Mouse (Mus musculus): Measurements from ENCODE around the gene Cldn14. TPM values are rescaled to one million over a fixed set of nuclear protein-coding genes. Genes with fewer than 3 reads are reported as not detected.

The Cldn14 gene
- polyA plus RNA-seq, 1 experiment from 2014 or later = 2.2 TPM

DNA sequence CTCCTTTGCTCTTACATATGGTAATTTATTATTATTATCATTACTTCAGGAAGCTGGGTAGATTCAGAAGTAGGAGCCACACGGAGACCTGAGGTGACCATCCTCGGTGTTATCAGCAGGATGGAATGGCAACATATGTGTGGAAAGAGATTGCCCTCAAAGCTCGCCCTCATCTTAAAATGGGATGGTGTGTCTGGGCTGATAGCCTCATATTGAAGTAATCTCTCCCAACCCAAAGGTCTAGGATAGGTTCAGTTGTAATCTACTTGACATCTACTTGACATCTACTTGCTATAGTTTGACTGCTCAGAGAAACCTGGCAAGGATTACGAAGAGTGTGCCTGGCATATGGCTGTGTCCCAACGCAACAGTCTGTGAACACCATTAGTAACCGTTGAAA is 64.3 kb downstream of the Cldn14 start:
- H3K36me3 ChIP-seq (replicated peaks) = no peaks in the 10 kb centered on the region
- no peak overlapping the region for H3K9ac ChIP-seq
- H3K4me1 ChIP-seq (replicated peaks) = no peaks in the 10 kb centered on the region
- no peak for ATAC-seq (ENCODE audit: insufficient read depth)
- H3K9me3 ChIP-seq (replicated peaks) = no peaks in the 10 kb centered on the region
- H3K4me2 ChIP-seq = no peak overlapping the region
- no peak overlapping the region for H3K4me3 ChIP-seq (replicated peaks)
- peaks cover 11% of the 10 kb centered on the region for H3K27me3 ChIP-seq
- H3K27ac ChIP-seq (replicated peaks) = no peak overlapping the region
- 23% methylated on average over 6 of the region's 6 CpGs for WGBS (ENCODE audit: insufficient replicate concordance)

DNA sequence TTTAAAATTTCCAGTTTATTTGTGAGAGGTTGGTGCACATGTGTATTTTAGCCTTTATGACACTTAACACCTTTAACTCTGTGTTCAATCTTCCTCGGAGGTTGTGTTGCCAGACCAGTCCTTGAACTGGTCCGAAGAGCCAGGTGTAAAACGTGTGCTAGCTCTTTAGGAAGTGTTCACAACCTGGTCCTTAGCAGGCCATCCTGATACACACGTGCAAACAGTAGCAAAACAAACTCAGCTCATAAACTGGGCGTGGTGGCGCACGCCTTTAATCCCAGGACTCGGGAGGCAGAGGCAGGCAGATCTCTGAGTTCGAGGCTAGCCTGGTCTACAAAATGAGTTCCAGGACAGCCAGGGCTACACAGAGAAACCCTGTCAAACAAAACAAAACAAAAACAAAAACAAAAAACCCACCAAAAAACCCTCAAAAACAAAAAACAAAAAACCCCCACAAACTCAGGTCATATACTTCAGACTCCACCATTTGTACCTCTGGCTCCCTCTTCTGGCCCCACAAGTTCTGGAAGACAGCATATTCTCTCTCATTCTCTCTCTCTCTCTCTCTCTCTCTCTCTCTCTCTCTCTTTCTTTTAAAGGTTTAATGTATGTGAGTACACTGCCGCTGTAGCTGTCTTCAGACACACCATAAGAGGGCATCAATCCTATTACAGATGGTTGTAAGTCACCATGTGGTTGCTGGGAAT is 65.7 kb downstream of the Cldn14 start:
- H3K36me3 ChIP-seq (replicated peaks) = no peaks in the 10 kb centered on the region
- WGBS (ENCODE audit: insufficient replicate concordance) = 74% methylated on average over 10 of the region's 10 CpGs
- H3K4me1 ChIP-seq (replicated peaks) = 0 out of 2 replicates have a peak, but pooled peaks cover 5% of the 10 kb centered on the region
- no peak overlapping the region for H3K4me2 ChIP-seq
- no peak overlapping the region for H3K27ac ChIP-seq (replicated peaks)
- H3K4me3 ChIP-seq (replicated peaks) = no peak overlapping the region
- no peaks in the 10 kb centered on the region for H3K9me3 ChIP-seq (replicated peaks)
- peaks cover 7% of the 10 kb centered on the region; the same call in 1 of the 2 replicates for H3K27me3 ChIP-seq
- ATAC-seq (ENCODE audit: insufficient read depth) = no peak
- no peak overlapping the region for H3K9ac ChIP-seq

DNA sequence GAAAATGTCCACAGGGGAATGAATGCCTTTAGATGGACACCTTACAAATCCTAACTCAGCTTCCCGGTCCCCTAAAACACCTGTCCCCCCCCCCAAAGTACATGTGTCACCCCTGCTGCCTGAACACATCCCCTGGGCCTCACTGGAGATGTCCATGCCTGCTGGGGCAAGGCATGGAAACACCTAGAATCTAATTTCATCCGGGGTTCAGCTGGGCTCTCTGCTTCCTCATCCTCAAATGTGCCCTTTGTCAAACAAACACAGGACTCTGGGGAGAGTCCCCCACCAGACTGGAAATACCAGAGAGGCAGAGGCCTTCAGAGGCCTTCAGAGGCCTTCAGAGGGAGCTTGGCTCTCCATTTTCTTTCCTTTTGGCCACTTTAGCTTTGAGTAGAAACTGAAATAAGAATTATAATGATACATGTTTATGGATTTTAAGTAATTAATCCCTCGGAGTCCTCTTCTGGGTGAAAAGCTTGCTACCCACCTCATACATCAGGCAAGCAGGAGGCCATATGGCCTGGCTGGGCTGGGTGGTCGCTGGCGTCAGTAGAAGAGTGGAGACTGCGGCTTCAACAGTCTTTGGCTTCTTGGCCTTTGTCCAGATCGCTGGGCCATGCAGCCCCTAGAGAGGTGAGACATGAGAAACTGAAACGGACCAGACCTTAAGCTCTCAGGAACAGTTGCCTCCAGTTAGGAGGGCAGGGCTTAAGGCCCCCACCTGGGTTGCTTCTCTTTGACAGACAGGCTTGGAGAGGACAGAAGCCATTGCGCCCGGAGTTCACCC is 66.7 kb downstream of the Cldn14 start:
- Histone ChIP-seq H3K4me3 (replicated peaks) (no peak overlapping the region), H3K4me1 (replicated peaks) (0 out of 2 replicates have a peak, but pooled peaks cover 5% of the 10 kb centered on the region), H3K9ac (no peak overlapping the region), H3K27ac (replicated peaks) (no peak overlapping the region), H3K27me3 (peaks cover 5% of the 10 kb centered on the region; the same call in 1 of the 2 replicates), H3K36me3 (replicated peaks) (no peaks in the 10 kb centered on the region), H3K4me2 (no peak overlapping the region), H3K9me3 (replicated peaks) (no peaks in the 10 kb centered on the region)
- WGBS (ENCODE audit: insufficient replicate concordance) = 68% methylated on average over 10 of the region's 10 CpGs
- ATAC-seq (ENCODE audit: insufficient read depth) = no peak

DNA sequence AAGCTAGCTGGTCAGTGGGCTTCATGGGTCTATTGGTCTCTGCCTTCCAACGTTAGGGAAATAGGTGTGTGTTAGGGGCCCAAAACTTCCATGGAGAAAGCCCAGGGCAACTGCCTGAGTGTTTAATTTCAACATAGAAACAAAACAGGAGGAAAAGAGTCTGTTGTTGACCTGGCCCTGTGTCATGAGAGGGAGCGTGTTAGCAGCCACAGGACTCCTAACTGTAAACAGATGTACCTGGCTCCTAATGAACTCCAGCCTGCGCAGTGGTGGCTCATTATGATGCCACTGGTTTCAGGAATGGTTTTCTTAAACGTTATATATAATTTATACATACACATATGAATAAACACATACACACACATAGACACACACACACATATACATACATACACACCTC is 68.7 kb downstream of the Cldn14 start:
- H3K9me3 ChIP-seq (replicated peaks) = no peaks in the 10 kb centered on the region
- H3K27me3 ChIP-seq = peaks cover 21% of the 10 kb centered on the region
- 75% methylated on average over 4 of the region's 4 CpGs for WGBS (ENCODE audit: insufficient replicate concordance)
- 0 out of 2 replicates have a peak, but pooled peaks cover 5% of the 10 kb centered on the region for H3K4me1 ChIP-seq (replicated peaks)
- no peak overlapping the region for H3K4me2 ChIP-seq
- H3K27ac ChIP-seq (replicated peaks) = no peak overlapping the region
- no peak for ATAC-seq (ENCODE audit: insufficient read depth)
- H3K4me3 ChIP-seq (replicated peaks) = no peak overlapping the region
- no peak overlapping the region for H3K9ac ChIP-seq
- H3K36me3 ChIP-seq (replicated peaks) = no peaks in the 10 kb centered on the region

DNA sequence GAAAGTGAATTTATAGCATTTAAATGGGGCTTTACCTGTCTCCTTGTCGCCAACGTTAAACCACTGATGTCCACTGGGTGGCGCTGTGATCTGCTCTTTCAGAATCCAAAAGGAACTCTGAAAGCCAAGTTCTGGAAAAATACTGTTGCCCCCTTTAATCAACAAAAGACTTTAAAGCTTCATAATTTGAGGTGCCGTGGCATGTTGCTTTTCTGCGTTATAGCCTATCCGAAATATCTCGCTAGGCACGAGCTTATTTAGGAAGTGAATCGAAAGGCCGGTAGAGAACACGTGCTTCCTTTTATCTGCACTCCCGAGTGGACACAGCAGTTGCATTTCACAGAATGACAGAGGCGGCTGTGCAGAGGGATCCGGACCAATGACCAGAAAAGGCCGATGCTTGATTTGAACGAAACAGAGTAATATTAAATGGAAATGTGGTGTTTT is 70.2 kb downstream of the Cldn14 start:
- no peak overlapping the region for H3K27ac ChIP-seq (replicated peaks)
- peaks cover 28% of the 10 kb centered on the region for H3K27me3 ChIP-seq
- no peaks in the 10 kb centered on the region for H3K9me3 ChIP-seq (replicated peaks)
- 5% methylated on average over 16 of the region's 16 CpGs for WGBS (ENCODE audit: insufficient replicate concordance)
- peak overlapping the region; percentile 66 for H3K4me2 ChIP-seq
- no peaks in the 10 kb centered on the region for H3K36me3 ChIP-seq (replicated peaks)
- H3K4me1 ChIP-seq (replicated peaks) = 0 out of 2 replicates have a peak, but pooled peaks cover 8% of the 10 kb centered on the region
- ATAC-seq (ENCODE audit: insufficient read depth) = no peak
- H3K9ac ChIP-seq = 0 out of 2 replicates have a peak overlapping the region, but pooled peaks have one; percentile 27
- H3K4me3 ChIP-seq (replicated peaks) = peak overlapping the region; percentile 47

DNA sequence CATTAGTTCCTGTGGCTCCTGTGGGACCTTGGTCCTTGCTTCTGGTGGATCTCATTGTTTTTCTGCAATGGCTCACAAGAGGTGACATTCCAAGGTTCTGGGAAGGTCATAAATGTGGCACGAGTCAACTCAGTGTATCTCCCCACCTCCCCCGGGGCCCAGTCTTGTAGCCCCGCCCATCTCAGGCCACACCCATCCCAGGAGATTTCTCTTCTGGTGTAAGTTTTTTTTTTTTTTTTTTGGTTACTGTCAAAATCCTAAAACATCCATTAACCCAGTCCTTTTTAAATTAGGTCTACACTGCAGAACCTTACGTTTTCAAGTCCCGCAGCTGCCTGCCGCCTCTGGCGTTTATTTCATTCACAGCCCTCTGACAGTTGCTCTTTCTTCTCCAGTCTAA is 73.6 kb downstream of the Cldn14 start:
- H3K27me3 ChIP-seq = peaks cover 32% of the 10 kb centered on the region
- no peaks in the 10 kb centered on the region for H3K9me3 ChIP-seq (replicated peaks)
- no peak overlapping the region for H3K27ac ChIP-seq (replicated peaks)
- H3K4me3 ChIP-seq (replicated peaks) = no peak overlapping the region
- 18% methylated on average over 7 of the region's 7 CpGs for WGBS (ENCODE audit: insufficient replicate concordance)
- H3K4me2 ChIP-seq = peak overlapping the region; percentile 20; the same call in 1 of the 2 replicates
- H3K9ac ChIP-seq = no peak overlapping the region
- H3K36me3 ChIP-seq (replicated peaks) = no peaks in the 10 kb centered on the region
- no peak for ATAC-seq (ENCODE audit: insufficient read depth)
- 0 out of 2 replicates have a peak, but pooled peaks cover 12% of the 10 kb centered on the region for H3K4me1 ChIP-seq (replicated peaks)

DNA sequence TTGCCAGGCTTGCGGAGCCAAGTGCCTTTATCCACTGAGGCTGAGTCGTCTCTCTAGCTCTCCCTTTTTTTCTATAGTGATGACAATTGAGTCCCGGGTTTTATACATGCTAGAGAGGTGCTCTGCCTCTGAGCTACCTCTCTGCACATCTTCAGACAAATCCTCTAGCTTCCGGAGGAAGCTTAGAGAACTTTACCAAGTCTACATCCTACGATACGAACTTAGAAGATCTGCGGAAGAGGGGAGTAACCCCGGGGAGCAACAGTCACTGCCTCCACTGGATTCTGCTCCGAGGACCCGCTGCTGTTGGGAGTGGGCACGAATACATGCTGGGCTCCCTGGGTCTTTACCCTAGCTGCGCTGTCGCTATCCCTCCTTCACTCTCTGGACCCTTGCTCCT is 74.0 kb downstream of the Cldn14 start:
- H3K4me3 ChIP-seq (replicated peaks) = no peak overlapping the region
- H3K9ac ChIP-seq = no peak overlapping the region
- no peak overlapping the region for H3K27ac ChIP-seq (replicated peaks)
- no peaks in the 10 kb centered on the region for H3K36me3 ChIP-seq (replicated peaks)
- no peaks in the 10 kb centered on the region for H3K9me3 ChIP-seq (replicated peaks)
- ATAC-seq (ENCODE audit: insufficient read depth) = no peak
- H3K4me2 ChIP-seq = peak overlapping the region; percentile 20; the same call in 1 of the 2 replicates
- peaks cover 32% of the 10 kb centered on the region for H3K27me3 ChIP-seq
- 21% methylated on average over 13 of the region's 13 CpGs for WGBS (ENCODE audit: insufficient replicate concordance)
- 0 out of 2 replicates have a peak, but pooled peaks cover 12% of the 10 kb centered on the region for H3K4me1 ChIP-seq (replicated peaks)

DNA sequence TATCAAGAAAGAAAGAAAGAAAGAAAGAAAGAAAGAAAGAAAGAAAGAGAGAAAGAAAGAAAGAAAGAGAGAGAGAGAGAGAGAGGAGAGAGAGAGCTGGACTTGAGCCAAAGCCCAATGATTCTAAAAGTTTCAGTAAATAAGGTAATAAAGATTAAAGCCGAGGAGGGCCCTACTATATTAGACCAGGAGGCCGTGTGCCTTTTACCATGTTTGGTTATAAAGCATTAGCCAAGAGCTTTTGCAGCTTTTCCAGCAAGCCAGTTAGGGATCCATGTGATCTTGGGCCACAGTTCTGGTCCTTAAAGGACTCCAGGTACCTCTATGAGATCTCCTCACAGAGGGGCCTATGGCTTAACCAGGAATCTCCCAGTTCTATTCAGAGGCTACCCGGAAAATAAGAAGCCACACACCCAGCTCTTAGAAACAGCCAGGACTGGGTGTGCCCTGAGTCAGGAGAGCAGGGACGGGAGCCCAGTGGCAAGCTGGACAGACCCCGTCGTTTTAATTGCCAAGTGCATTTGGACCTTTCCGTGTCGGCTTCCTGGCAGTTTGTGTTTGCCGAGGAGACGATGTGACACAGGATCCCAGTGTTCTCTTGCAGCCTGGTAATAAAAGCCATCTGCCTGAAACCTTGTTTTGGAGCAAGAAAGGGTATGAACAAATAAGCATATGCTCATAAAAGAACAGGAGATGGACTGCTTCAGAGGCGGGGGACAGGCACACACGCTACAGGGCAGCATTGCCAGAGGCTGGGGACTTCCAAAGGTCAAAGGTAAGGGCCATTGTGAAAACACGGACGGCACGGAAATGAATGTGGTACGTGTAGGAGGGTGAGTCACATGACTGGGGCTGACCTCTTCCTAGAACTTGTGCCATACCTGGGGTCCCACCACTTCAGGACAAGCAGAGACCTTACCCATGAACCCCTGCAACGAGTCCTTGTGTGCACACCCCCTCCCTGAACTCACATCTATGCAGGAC is 76.2 kb downstream of the Cldn14 start:
- Histone ChIP-seq H3K9ac (no peak overlapping the region), H3K9me3 (replicated peaks) (no peaks in the 10 kb centered on the region), H3K36me3 (replicated peaks) (no peaks in the 10 kb centered on the region), H3K27ac (replicated peaks) (no peak overlapping the region), H3K4me3 (replicated peaks) (no peak overlapping the region), H3K4me1 (replicated peaks) (0 out of 2 replicates have a peak, but pooled peaks cover 7% of the 10 kb centered on the region), H3K4me2 (no peak overlapping the region), H3K27me3 (peaks cover 32% of the 10 kb centered on the region)
- 0 out of 2 replicates have a peak, but pooled peaks have one; percentile 20 for ATAC-seq (ENCODE audit: insufficient read depth)
- WGBS (ENCODE audit: insufficient replicate concordance) = 63% methylated on average over 17 of the region's 17 CpGs

DNA sequence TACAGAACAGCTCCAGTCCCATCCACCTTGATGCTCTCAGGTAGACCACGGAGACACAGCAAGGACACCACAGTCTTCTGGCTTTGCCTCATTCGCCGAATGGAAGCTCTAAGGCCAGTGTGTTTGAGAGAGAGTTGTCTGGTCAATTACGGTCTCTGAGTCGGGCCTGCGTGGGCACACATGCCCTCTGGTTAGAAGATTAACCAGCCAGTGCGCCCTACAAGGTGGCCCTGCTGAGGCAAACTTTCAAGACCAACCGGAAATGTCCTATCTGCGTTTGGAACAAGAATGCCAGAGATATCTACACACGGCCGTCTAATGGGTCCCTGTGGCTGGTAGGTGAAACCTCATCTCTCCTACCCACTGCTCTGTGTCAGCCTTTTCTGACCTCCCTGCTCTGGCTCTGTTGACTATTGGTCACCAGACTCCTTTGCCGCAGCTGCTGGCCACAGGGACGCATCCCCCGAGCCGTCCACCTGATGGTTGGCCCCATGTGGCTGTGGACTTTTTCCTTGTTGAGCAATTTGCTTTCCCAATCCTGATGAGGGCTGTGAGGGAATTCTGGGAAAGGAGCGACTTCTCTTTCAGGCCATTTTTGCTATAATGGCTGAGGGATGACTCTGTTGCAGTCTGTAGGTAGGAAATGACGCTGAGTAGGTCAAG is 79.1 kb downstream of the Cldn14 start:
- no peak overlapping the region for H3K9ac ChIP-seq
- peak overlapping the region; percentile 59; the same call in 1 of the 2 replicates for H3K27ac ChIP-seq (replicated peaks)
- peak overlapping the region; percentile 32 for H3K4me2 ChIP-seq
- H3K9me3 ChIP-seq (replicated peaks) = no peaks in the 10 kb centered on the region
- H3K4me3 ChIP-seq (replicated peaks) = no peak overlapping the region; the same call in 1 of the 2 replicates
- 63% methylated on average over 17 of the region's 17 CpGs for WGBS (ENCODE audit: insufficient replicate concordance)
- H3K4me1 ChIP-seq (replicated peaks) = 0 out of 2 replicates have a peak, but pooled peaks cover 4% of the 10 kb centered on the region
- H3K27me3 ChIP-seq = peaks cover 9% of the 10 kb centered on the region; the same call in 1 of the 2 replicates
- H3K36me3 ChIP-seq (replicated peaks) = no peaks in the 10 kb centered on the region
- peak; percentile 60 for ATAC-seq (ENCODE audit: insufficient read depth)

DNA sequence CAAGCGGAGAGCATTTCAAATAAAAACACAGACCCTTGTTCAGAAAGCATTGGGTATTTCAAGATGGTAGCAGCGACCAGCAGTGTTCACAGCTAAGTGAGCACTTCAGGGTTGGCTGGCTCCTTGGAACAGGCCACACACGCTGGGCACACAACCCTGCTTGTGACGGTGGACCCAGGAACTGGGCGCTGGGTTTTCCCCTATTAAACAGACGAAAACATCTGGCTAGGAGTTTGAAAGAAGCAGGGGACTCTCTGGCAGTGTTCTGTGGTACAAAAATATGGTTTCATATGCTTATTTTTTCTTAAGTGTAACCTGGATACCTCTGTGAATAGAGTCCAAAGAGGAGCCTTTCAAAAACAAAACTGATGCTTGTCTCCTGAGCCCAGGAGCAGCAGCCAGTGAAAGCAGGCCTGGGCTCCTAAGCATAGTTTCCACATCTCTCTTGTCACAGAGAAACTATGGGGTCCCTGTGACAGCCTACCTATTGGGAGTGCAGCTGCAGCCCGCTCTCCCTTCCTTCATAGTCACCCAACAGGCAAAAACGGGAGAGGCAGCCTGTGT is 82.9 kb downstream of the Cldn14 start:
- H3K27ac ChIP-seq (replicated peaks) = no peak overlapping the region
- H3K9ac ChIP-seq = no peak overlapping the region
- H3K4me1 ChIP-seq (replicated peaks) = no peaks in the 10 kb centered on the region
- H3K4me2 ChIP-seq = no peak overlapping the region
- 61% methylated on average over 8 of the region's 8 CpGs for WGBS (ENCODE audit: insufficient replicate concordance)
- no peaks in the 10 kb centered on the region for H3K9me3 ChIP-seq (replicated peaks)
- no peaks in the 10 kb centered on the region for H3K27me3 ChIP-seq
- H3K4me3 ChIP-seq (replicated peaks) = no peak overlapping the region
- ATAC-seq (ENCODE audit: insufficient read depth) = no peak
- no peaks in the 10 kb centered on the region for H3K36me3 ChIP-seq (replicated peaks)
